7 mouse cellular contexts compared by ENCODE assay signal in the genomic region with DNA sequence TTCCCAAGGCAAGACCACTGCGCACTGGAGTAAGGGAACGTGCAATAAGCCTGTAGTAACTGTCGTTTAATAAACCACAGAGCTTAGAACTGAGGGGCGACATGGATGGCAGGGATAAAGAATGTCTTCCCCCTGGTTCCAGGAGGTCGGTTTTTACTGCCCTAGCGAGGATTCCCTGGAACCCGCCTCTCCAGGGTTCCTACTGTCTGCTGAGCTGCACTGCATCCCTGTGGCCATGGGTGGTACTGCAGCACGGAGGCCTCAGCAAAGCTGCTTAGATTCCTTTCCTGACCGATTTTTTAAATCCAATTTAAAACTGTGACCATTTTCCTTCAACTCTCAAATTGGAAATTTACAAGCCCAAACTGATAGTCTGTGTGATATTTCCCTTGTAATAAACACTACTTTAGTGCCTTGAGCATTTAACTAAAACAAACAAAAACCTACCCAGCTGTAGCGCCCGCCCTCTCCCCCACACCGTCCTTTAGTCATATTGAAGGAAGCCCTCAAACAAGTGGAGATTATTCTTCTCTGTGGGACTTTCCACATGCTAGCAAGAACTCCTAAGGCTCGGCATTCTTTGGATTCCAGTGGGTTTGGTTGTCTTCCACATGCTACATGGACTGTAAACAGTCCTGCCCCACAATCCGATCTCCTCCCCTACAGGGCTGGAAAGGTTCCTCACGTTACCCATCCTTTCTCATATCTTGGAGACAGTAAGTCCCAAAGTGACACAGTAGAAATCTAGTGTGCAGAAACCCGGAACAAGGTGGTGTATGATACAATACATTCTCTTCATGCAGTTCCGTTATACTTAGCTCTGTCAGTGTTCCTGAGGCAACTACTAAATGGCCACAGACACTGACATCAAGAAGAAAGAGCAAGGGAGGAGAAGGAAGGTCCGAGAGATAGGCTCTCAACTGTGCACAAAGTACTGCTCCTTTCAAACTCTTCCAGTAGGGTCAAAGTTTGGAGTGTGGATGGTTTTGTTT. TPM values are rescaled to one million over a fixed set of nuclear protein-coding genes. Genes with fewer than 3 reads are reported as not detected.
DNase-seq lines count a peak whose midpoint lies in the region; ATAC-seq lines count a peak whose summit lies in the region.

No protein-coding gene starts in this region.

- WGBS in intestine, embryonic 15.5 days, result 39% methylated on average over 18 of the region's 18 CpGs
- WGBS in midbrain, embryonic 13.5 days, result 45% methylated on average over 18 of the region's 18 CpGs

- H3K27me3 ChIP-seq in intestine, embryonic 15.5 days (replicated peaks), result no peaks in the 10 kb centered on the region
- no peaks in the 10 kb centered on the region for H3K27me3 ChIP-seq in midbrain, embryonic 13.5 days

- H3K4me2 ChIP-seq in intestine, embryonic 15.5 days (replicated peaks), result no peak overlapping the region
- no peak overlapping the region; the same call in 1 of the 2 replicates for H3K4me2 ChIP-seq in midbrain, embryonic 13.5 days (replicated peaks)

- DNase-seq in adrenal gland, adult 8-10 months, result peak; percentile 44
- peak; percentile 90 for DNase-seq in embryo, embryonic 10.5 days (ENCODE audit: low spot score)
- peak; percentile 35 for DNase-seq in gastrocnemius, postnatal 25 days
- peak; percentile 89 to 92 for DNase-seq in left cerebral cortex, postnatal 14 days (ENCODE audit: low spot score in 2 of 2)
- DNase-seq in spleen, adult 18-20 months, result peak; percentile 14 to 66

- no peaks in the 10 kb centered on the region for H3K36me3 ChIP-seq in intestine, embryonic 15.5 days
- H3K36me3 ChIP-seq in midbrain, embryonic 13.5 days, result no peaks in the 10 kb centered on the region

- intact Hi-C loops in left cerebral cortex, postnatal 14 days (cut with DNase I), result loop anchor here (5.0 to 10.0 kb wide), 3 partner anchors 217 to 1002 kb away; a partner anchor contains a TSS

- no peak overlapping the region for H3K4me3 ChIP-seq in intestine, embryonic 15.5 days (replicated peaks)
- H3K4me3 ChIP-seq in midbrain, embryonic 13.5 days (replicated peaks), result no peak overlapping the region

- peak; percentile 72; the same call in 1 of the 2 replicates for ATAC-seq in intestine, embryonic 15.5 days
- peak; percentile 71 for ATAC-seq in midbrain, embryonic 13.5 days

- no peak overlapping the region for H3K9ac ChIP-seq in intestine, embryonic 15.5 days
- no peak overlapping the region for H3K9ac ChIP-seq in midbrain, embryonic 13.5 days (replicated peaks)

- H3K27ac ChIP-seq in intestine, embryonic 15.5 days, result no peak overlapping the region
- no peak overlapping the region for H3K27ac ChIP-seq in midbrain, embryonic 13.5 days

- no peaks in the 10 kb centered on the region for H3K4me1 ChIP-seq in intestine, embryonic 15.5 days (replicated peaks)
- no peaks in the 10 kb centered on the region for H3K4me1 ChIP-seq in midbrain, embryonic 13.5 days (replicated peaks)

- no peaks in the 10 kb centered on the region for H3K9me3 ChIP-seq in intestine, embryonic 15.5 days
- H3K9me3 ChIP-seq in midbrain, embryonic 13.5 days, result no peaks in the 10 kb centered on the region

RNA-seq across cellular contexts. Expression of a gene that starts 36.9 kb away (rescaled TPM):
- total RNA-seq in adrenal gland, adult 8-10 months (2022), result 1 to 10 TPM; 5.4 to 9.8 (median 7.2) TPM
- 10 to 100 TPM; 35.3 to 39.6 TPM for total RNA-seq in gastrocnemius, postnatal 25 days (2021)
- 4.8 and 6.5 TPM in 2 replicates for polyA plus RNA-seq in intestine, embryonic 15.5 days (2015; fragmentation: Nextera tagmentation; extraction: Ambion mirVana)
- 1 to 10 TPM; 1.9 to 3.2 TPM for total RNA-seq in left cerebral cortex, postnatal 14 days (2021)
- polyA plus RNA-seq in midbrain, embryonic 13.5 days (2015; fragmentation: Nextera tagmentation; extraction: Ambion mirVana), result 0.16 TPM in 1 of 2 replicates, not detected in the other

RNA-seq across cellular contexts. Expression of a gene that starts 36.9 kb away (rescaled TPM):
- 1 to 10 TPM; 1.9 to 3.7 (median 2.8) TPM for total RNA-seq in adrenal gland, adult 8-10 months (2022)
- 1 to 10 TPM; 5.5 to 6.7 TPM for total RNA-seq in gastrocnemius, postnatal 25 days (2021)
- polyA plus RNA-seq in intestine, embryonic 15.5 days (2015; fragmentation: Nextera tagmentation; extraction: Ambion mirVana), result 2.0 and 2.7 TPM in 2 replicates
- total RNA-seq in left cerebral cortex, postnatal 14 days (2021), result under 1 TPM; 0.66 to 0.86 TPM
- polyA plus RNA-seq in midbrain, embryonic 13.5 days (2015; fragmentation: Nextera tagmentation; extraction: Ambion mirVana), result 0.14 TPM in 1 of 2 replicates, not detected in the other

RNA-seq across cellular contexts. Expression of a gene that starts 46.7 kb away (rescaled TPM):
- total RNA-seq in adrenal gland, adult 8-10 months (2022), result 10 to 100 TPM; 14.3 to 26.2 (median 18.1) TPM
- total RNA-seq in gastrocnemius, postnatal 25 days (2021), result 10 to 100 TPM; 20.0 to 20.6 TPM
- 41.6 and 43.6 TPM in 2 replicates for polyA plus RNA-seq in intestine, embryonic 15.5 days (2015; fragmentation: Nextera tagmentation; extraction: Ambion mirVana)
- total RNA-seq in left cerebral cortex, postnatal 14 days (2021), result 10 to 100 TPM; 34.6 to 36.4 TPM
- polyA plus RNA-seq in midbrain, embryonic 13.5 days (2015; fragmentation: Nextera tagmentation; extraction: Ambion mirVana), result 7.7 and 8.6 TPM in 2 replicates

Comparison
In these comparisons a context has a peak if more than half of its experiments do, and no peak if none do; other contexts are left out.
1. DNase-seq: peak in every context shown above with its lines; median percentile 90 in left cerebral cortex, postnatal 14 days; 90 in embryo, embryonic 10.5 days; 44 in adrenal gland, adult 8-10 months; 40 in spleen, adult 18-20 months; 35 in gastrocnemius, postnatal 25 days.